Mouse (Mus musculus) embryonic facial prominence, embryonic 14.5 days (tissue): ENCODE measurements at regions not wholly inside any gene's neighbourhood (a gene's known extent, or its start where the extent isn't known, plus 50 kb on each side); places are given as distances from the start of the nearest gene placed in this dataset.

Source experiments
- ATAC-seq: fragments of 200-750 bp; cut with Nextera tagmentation; 2 replicates; pipeline ENCODE4 v1.8.0; 2017; ENCODE audit warnings: low read depth, moderate number of reproducible peaks, moderate TSS enrichment
- DNase-seq: peaks from one replicate; pipeline ENCODE4 v3.0.0-alpha.2; 2015; ENCODE audit warnings: low spot score
- H3K27ac ChIP-seq: fragments of 300-500 bp; sonication (generic); replicated peaks from 2 replicates; pipeline ENCODE4 v1.5.1; 2014; ENCODE audit warnings: low read depth, mild to moderate bottlenecking, low read length, moderate library complexity
- H3K27me3 ChIP-seq: fragments of 300-500 bp; sonication (generic); replicated peaks from 2 replicates; pipeline ENCODE4 v1.6.1; 2014; ENCODE audit warnings: low read length; ENCODE audit not compliant: control insufficient read depth, insufficient read depth
- H3K36me3 ChIP-seq: fragments of 300-500 bp; sonication (generic); 2 replicates; pipeline ENCODE4 v1.6.1; 2014; ENCODE audit warnings: low read length, mixed read lengths; ENCODE audit not compliant: control insufficient read depth, insufficient read depth
- H3K4me1 ChIP-seq: fragments of 300-500 bp; sonication (generic); 2 replicates; pipeline ENCODE4 v1.6.1; 2014; ENCODE audit warnings: antibody characterized with exemption, low read length; ENCODE audit not compliant: control insufficient read depth, insufficient read depth
- H3K4me2 ChIP-seq: fragments of 300-500 bp; sonication (generic); 2 replicates; pipeline ENCODE4 v1.6.1; 2014; ENCODE audit warnings: low read depth, mild to moderate bottlenecking, low read length, moderate library complexity, mixed read lengths
- H3K4me3 ChIP-seq: fragments of 300-500 bp; sonication (generic); 2 replicates; pipeline ENCODE4 v1.5.1; 2014; ENCODE audit warnings: low read depth, mild to moderate bottlenecking, low read length
- H3K9ac ChIP-seq: fragments of 300-500 bp; sonication (generic); 2 replicates; pipeline ENCODE4 v1.6.1; 2014; ENCODE audit warnings: low read depth, mild to moderate bottlenecking, low read length, moderate library complexity, mixed read lengths
- H3K9me3 ChIP-seq: fragments of 300-500 bp; sonication (generic); 2 replicates; pipeline ENCODE4 v1.6.1; 2016; ENCODE audit warnings: low read length; ENCODE audit not compliant: control insufficient read depth
- WGBS: fragments of 180-500 bp; shearing (Covaris S2); extraction: QIAGEN DNeasy Blood & Tissue Kit; methylation state at CpG from one replicate; pipeline ENCODE4 v1.1.7; 2014; 5-methylcytosine and 5-hydroxymethylcytosine counted together

- Histone ChIP-seq H3K27me3 (no peaks in the 10 kb centered on the region), H3K4me3 (no peak overlapping the region), H3K4me1 (peaks cover 22% of the 10 kb centered on the region), H3K4me2 (no peak overlapping the region), H3K36me3 (no peaks in the 10 kb centered on the region), H3K27ac (peak overlapping the region; percentile 22), H3K9me3 (no peaks in the 10 kb centered on the region), H3K9ac (no peak overlapping the region)
- DNase-seq = peak; percentile 72
- WGBS = 76% methylated on average over 6 of the region's 6 CpGs
- ATAC-seq = peak; percentile 15; the same call in 1 of the 2 replicates
These were observed 507.9 kb downstream of the Nfib start for GRCm38 (mm10) chr4:82197611-82198010.

DNA sequence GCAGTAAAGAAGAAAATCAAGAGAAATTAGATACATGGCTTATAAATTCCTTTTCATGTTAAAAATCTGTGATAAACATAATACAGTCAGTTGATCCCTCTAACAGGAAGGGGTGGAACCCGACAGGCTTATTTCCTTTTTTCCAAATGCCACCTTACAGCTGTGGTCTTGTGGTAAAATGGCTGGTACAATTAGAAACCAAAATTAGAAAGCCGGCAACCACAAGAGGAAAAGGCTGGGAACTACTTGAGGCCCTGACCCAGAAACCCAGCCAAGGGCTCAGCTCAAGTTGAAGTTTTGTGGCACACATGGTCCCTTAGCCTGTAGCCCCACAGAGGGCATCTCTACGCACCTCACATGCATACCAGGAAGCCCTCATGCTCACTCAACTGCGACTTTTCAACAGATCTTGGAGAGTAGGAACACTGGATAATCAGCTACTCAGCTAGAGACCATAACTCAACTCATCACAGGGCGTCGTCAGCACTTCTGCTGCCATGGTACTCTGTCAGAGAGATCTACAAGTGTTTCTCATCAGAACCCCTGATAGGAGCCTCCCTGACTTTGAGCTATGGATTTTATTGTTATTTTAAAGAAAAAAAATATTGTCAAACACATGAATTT is 509.4 kb downstream of the Nfib start:
- Histone ChIP-seq H3K27ac (peak overlapping the region; percentile 75), H3K9ac (no peak overlapping the region), H3K4me2 (no peak overlapping the region), H3K4me1 (peaks cover 22% of the 10 kb centered on the region), H3K27me3 (no peaks in the 10 kb centered on the region), H3K36me3 (no peaks in the 10 kb centered on the region), H3K4me3 (no peak overlapping the region), H3K9me3 (no peaks in the 10 kb centered on the region)
- ATAC-seq = no peak
- 43% methylated on average over 6 of the region's 6 CpGs for WGBS
- DNase-seq = peak; percentile 70

DNA sequence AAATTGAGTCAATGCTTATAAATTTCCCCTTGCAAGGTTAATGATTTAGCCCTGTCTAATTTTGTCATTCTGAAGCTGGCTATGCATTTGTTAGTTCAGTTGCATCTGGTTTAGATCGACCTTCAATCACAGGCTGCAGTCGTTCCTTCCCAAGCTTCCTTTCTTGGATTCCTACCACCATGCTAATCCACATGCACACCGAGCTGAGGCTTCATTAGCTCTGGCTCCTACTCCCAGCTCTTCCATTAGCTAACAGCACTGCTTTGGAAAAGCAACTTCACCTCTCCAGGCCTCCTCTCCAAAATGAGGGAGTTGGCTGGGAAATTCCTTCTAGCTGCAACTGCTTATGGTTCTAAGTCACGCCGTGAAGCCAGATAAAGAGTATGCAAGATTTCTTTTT is 511.6 kb downstream of the Nfib start:
- DNase-seq (peak; percentile 70), ATAC-seq (no peak)
- Histone ChIP-seq H3K9ac (no peak overlapping the region), H3K4me2 (no peak overlapping the region), H3K27ac (peak overlapping the region; percentile 41; the same call in 1 of the 2 replicates), H3K4me3 (no peak overlapping the region), H3K9me3 (no peaks in the 10 kb centered on the region), H3K4me1 (peaks cover 22% of the 10 kb centered on the region), H3K36me3 (no peaks in the 10 kb centered on the region), H3K27me3 (no peaks in the 10 kb centered on the region)
- WGBS = 38% methylated on average over 5 of the region's 5 CpGs

DNA sequence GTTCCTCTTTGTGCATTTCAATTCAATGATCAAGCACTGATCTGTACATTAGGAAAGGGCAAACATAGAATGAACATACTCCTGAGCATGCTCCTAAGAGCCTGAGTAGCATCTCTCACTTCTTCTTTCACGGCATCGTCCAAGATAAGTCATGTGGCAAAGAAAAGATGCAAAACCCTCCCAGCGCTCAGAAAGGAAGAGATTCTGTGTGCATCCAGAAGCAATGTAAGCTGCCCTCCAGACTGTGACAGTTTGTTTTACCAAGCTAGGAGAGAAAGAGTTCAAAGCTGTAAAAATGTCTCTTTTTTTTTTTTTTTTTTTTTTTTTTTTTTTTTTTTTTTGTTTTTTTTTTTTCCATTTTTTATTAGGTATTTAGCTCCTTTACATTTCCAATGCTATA is 518.7 kb downstream of the Nfib start:
- no peaks in the 10 kb centered on the region for H3K36me3 ChIP-seq
- no peaks in the 10 kb centered on the region for H3K27me3 ChIP-seq
- DNase-seq = no peak
- H3K9me3 ChIP-seq = no peaks in the 10 kb centered on the region
- no peak overlapping the region for H3K4me3 ChIP-seq
- no peak for ATAC-seq
- no peaks in the 10 kb centered on the region for H3K4me1 ChIP-seq
- H3K9ac ChIP-seq = no peak overlapping the region
- 97% methylated on average over 3 of the region's 3 CpGs for WGBS
- H3K4me2 ChIP-seq = no peak overlapping the region
- H3K27ac ChIP-seq = no peak overlapping the region

GRCm38 (mm10) chr4:82183974-82184373 is 521.6 kb downstream of the Nfib start:
- no peak overlapping the region for H3K4me2 ChIP-seq
- 80% methylated on average over 1 of the region's 1 CpGs for WGBS
- no peak overlapping the region for H3K9ac ChIP-seq
- H3K4me3 ChIP-seq = no peak overlapping the region
- ATAC-seq (no peak), DNase-seq (no peak)
- no peaks in the 10 kb centered on the region for H3K4me1 ChIP-seq
- H3K27me3 ChIP-seq = no peaks in the 10 kb centered on the region
- no peak overlapping the region for H3K27ac ChIP-seq
- no peaks in the 10 kb centered on the region for H3K36me3 ChIP-seq
- no peaks in the 10 kb centered on the region for H3K9me3 ChIP-seq

GRCm38 (mm10) chr4:82178112-82178511 is 527.4 kb downstream of the Nfib start:
- Histone ChIP-seq H3K9me3 (no peaks in the 10 kb centered on the region), H3K27me3 (no peaks in the 10 kb centered on the region), H3K36me3 (no peaks in the 10 kb centered on the region), H3K4me1 (no peaks in the 10 kb centered on the region), H3K9ac (no peak overlapping the region), H3K4me3 (no peak overlapping the region), H3K27ac (no peak overlapping the region), H3K4me2 (no peak overlapping the region)
- DNase-seq = no peak
- no peak for ATAC-seq
- WGBS = 78% methylated on average over 5 of the region's 5 CpGs

DNA sequence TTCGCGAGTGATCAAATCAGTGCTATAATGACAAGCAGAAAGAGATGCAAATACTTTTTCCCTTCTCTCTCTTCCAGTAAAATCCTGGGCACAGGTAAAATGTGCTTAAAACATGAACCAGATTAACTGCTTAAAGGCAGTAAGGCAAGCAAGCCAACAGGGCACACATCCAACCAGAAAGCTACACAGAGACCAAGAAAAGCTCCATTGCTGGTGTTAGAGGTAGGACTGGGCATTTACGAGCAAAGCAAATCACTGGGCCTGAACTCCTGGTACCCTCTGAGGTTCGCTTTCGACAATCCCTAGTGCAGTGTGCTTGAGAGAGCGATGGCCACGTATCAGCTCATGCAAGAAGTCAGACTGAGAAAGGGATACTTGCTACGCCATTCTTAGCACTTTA is 528.8 kb downstream of the Nfib start:
- no peaks in the 10 kb centered on the region for H3K4me1 ChIP-seq
- H3K4me2 ChIP-seq = no peak overlapping the region
- H3K9me3 ChIP-seq = no peaks in the 10 kb centered on the region
- H3K27me3 ChIP-seq = no peaks in the 10 kb centered on the region
- no peaks in the 10 kb centered on the region for H3K36me3 ChIP-seq
- ATAC-seq = no peak
- H3K4me3 ChIP-seq = no peak overlapping the region
- H3K27ac ChIP-seq = no peak overlapping the region
- no peak overlapping the region for H3K9ac ChIP-seq
- 85% methylated on average over 8 of the region's 8 CpGs for WGBS
- no peak for DNase-seq

- H3K9me3 ChIP-seq = no peaks in the 10 kb centered on the region
- H3K27me3 ChIP-seq = no peaks in the 10 kb centered on the region
- no peak for ATAC-seq
- no peak for DNase-seq
- H3K4me1 ChIP-seq = no peaks in the 10 kb centered on the region
- WGBS = 58% methylated on average over 17 of the region's 17 CpGs
- no peaks in the 10 kb centered on the region for H3K36me3 ChIP-seq
- H3K4me2 ChIP-seq = no peak overlapping the region
- peak overlapping the region; percentile 66 for H3K27ac ChIP-seq
- no peak overlapping the region for H3K9ac ChIP-seq
- no peak overlapping the region for H3K4me3 ChIP-seq
These were observed 532.0 kb downstream of the Nfib start for GRCm38 (mm10) chr4:82173461-82174085.

GRCm38 (mm10) chr4:82170930-82171329 is 534.6 kb downstream of the Nfib start:
- H3K9me3 ChIP-seq = no peaks in the 10 kb centered on the region
- no peaks in the 10 kb centered on the region for H3K27me3 ChIP-seq
- no peak overlapping the region for H3K27ac ChIP-seq
- no peak overlapping the region for H3K9ac ChIP-seq
- WGBS = 57% methylated on average over 4 of the region's 4 CpGs
- no peak for DNase-seq
- H3K4me2 ChIP-seq = no peak overlapping the region
- no peak for ATAC-seq
- no peaks in the 10 kb centered on the region for H3K4me1 ChIP-seq
- H3K36me3 ChIP-seq = no peaks in the 10 kb centered on the region
- H3K4me3 ChIP-seq = no peak overlapping the region
